In the genomic region with DNA sequence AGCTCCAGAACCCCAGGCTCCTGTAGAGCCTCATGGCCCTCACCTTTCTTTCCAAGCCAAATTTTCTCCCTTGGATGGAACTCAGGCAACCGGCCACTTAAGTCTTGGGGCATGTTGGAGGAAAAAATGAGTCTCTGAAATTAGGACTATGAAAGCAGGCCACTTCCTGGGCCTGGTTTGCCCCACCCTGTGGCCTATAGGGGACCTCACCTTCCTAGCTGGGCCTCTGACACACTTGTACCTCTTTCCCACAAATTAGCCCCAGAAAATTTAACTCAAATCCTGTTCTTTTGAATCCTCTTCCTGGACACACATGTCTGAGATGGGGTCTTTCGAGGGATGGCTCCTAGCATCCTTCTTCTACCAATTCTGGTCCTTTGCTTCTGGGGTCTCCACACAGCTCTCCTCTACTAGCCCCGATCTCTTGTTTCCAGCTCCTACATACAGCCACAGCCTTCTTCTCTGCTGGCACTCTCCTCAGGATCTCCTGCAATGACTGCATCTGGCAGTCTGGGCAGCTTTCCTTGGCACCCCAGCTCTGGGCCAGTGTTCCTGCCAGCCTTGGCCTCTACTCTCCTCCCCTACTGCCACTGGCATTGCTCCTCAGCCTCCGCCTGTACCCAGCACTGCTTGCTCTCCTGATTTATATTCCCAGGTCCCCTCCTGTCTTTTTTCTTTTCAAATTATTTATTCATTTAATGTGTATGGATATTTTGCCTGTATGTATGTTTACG, we compare ENCODE assay signal across 12 mouse cellular contexts. TPM values are rescaled to one million over a fixed set of nuclear protein-coding genes. Genes with fewer than 3 reads are reported as not detected.
A peak's percentile ranks its signal among the peaks of the same experiment; 100 is the strongest.
DNase-seq lines count a peak whose midpoint lies in the region; ATAC-seq lines count a peak whose summit lies in the region.
"Had no signal": no experiment of that assay in that cellular context is flagged by ENCODE, and none has a peak within 500 bp of the region (broad histone marks: within the 10 kb centered on the region; RNA-seq: fewer than 3 reads in every experiment).

No protein-coding gene starts in this region.

- H3K4me3 ChIP-seq in kidney, embryonic 15.5 days (replicated peaks) = no peak overlapping the region
- H3K4me3 ChIP-seq in embryonic facial prominence, embryonic 13.5 days = no peak overlapping the region
- no peak overlapping the region for H3K4me3 ChIP-seq in heart, embryonic 16.5 days (ENCODE audit: low read length)

- no peaks in the 10 kb centered on the region for H3K27me3 ChIP-seq in kidney, embryonic 15.5 days
- H3K27me3 ChIP-seq in embryonic facial prominence, embryonic 13.5 days = no peaks in the 10 kb centered on the region
- no peaks in the 10 kb centered on the region for H3K27me3 ChIP-seq in heart, embryonic 16.5 days (ENCODE audit: control insufficient read depth, insufficient read depth, low read length)

- DNase-seq in kidney, postnatal 14 days = no peak
- DNase-seq in adrenal gland, postnatal 25 days = peak; percentile 63
- DNase-seq in thymus, postnatal 4 days = no peak
- DNase-seq in right cerebral cortex, postnatal 14 days = no peak
- DNase-seq: kidney, postnatal 25 days; thymus, postnatal 14 days had no signal

- 88% methylated on average over 5 of the region's 5 CpGs for WGBS in kidney, embryonic 15.5 days
- whole genome bisulfite sequencing in embryonic facial prominence, embryonic 13.5 days = 94% methylated on average over 5 of the region's 5 CpGs
- WGBS in heart, embryonic 16.5 days = 86% methylated on average over 5 of the region's 5 CpGs

- no peak overlapping the region for H3K4me2 ChIP-seq in kidney, embryonic 15.5 days
- no peak overlapping the region for H3K4me2 ChIP-seq in embryonic facial prominence, embryonic 13.5 days
- no peak overlapping the region for H3K4me2 ChIP-seq in heart, embryonic 16.5 days (ENCODE audit: low read depth, low read length)
- H3K4me2 ChIP-seq: liver, embryonic 11.5 days had no signal

- no peaks in the 10 kb centered on the region for H3K9me3 ChIP-seq in kidney, embryonic 15.5 days (replicated peaks)
- H3K9me3 ChIP-seq in embryonic facial prominence, embryonic 13.5 days = no peaks in the 10 kb centered on the region
- H3K9me3 ChIP-seq in heart, embryonic 16.5 days (replicated peaks; ENCODE audit: control insufficient read depth, low read length) = no peaks in the 10 kb centered on the region
- H3K9me3 ChIP-seq: G1E had no signal

- peaks cover 38% of the 10 kb centered on the region for H3K4me1 ChIP-seq in kidney, embryonic 15.5 days
- H3K4me1 ChIP-seq in embryonic facial prominence, embryonic 13.5 days = peaks cover 44% of the 10 kb centered on the region
- H3K4me1 ChIP-seq in heart, embryonic 16.5 days (ENCODE audit: control insufficient read depth, insufficient read depth, low read length) = peaks cover 83% of the 10 kb centered on the region

- no peak overlapping the region for H3K9ac ChIP-seq in kidney, embryonic 15.5 days
- no peak overlapping the region for H3K9ac ChIP-seq in embryonic facial prominence, embryonic 13.5 days
- H3K9ac ChIP-seq in heart, embryonic 16.5 days (ENCODE audit: low read length) = peak overlapping the region; percentile 62

- ATAC-seq in kidney, embryonic 15.5 days (replicated peaks; ENCODE audit: low FRiP score) = no peak
- ATAC-seq in embryonic facial prominence, embryonic 13.5 days (ENCODE audit: insufficient number of reproducible peaks, insufficient read depth, low FRiP score, low TSS enrichment, low read depth) = no peak
- no peak for ATAC-seq in heart, embryonic 16.5 days (replicated peaks; ENCODE audit: extremely low read depth, insufficient read depth, low FRiP score)
- no peak for ATAC-seq in inflammation-experienced regulatory T-cells, adult 6 months

- peak overlapping the region; percentile 54; the same call in 1 of the 2 replicates for H3K27ac ChIP-seq in kidney, embryonic 15.5 days
- H3K27ac ChIP-seq in embryonic facial prominence, embryonic 13.5 days = peak overlapping the region; percentile 36
- peak overlapping the region; percentile 94 for H3K27ac ChIP-seq in heart, embryonic 16.5 days (ENCODE audit: low read length)

- H3K36me3 ChIP-seq in kidney, embryonic 15.5 days = peaks cover 25% of the 10 kb centered on the region
- H3K36me3 ChIP-seq in embryonic facial prominence, embryonic 13.5 days = peaks cover 22% of the 10 kb centered on the region
- H3K36me3 ChIP-seq in heart, embryonic 16.5 days (ENCODE audit: control insufficient read depth, insufficient read depth) = peaks cover 16% of the 10 kb centered on the region; the same call in 1 of the 2 replicates

RNA-seq across cellular contexts. Expression of a gene that starts 6.5 kb away (rescaled TPM):
- polyA plus RNA-seq in kidney, embryonic 15.5 days (2015; fragmentation: Nextera tagmentation; extraction: Ambion mirVana) = 32.8 and 41.3 TPM in 2 replicates
- total RNA-seq in adrenal gland, postnatal 25 days (2021) = 35.5 and 45.9 TPM in 2 replicates
- polyA plus RNA-seq in embryonic facial prominence, embryonic 13.5 days (2015; fragmentation: Nextera tagmentation; extraction: Ambion mirVana) = 41.2 and 41.5 TPM in 2 replicates
- 64.0 and 72.7 TPM in 2 replicates for polyA plus RNA-seq in heart, embryonic 16.5 days (2015; fragmentation: Nextera tagmentation; extraction: Ambion mirVana)
- 1 to 10 TPM in 2 of 3 experiments, under 1 TPM in 1; 0.74 to 1.8 (median 1.5) TPM for polyA plus RNA-seq in inflammation-experienced regulatory T-cells, adult 6 months (2017; shearing (Covaris generic))

RNA-seq across cellular contexts. Expression of a gene that starts 20.1 kb away (rescaled TPM):
- 12.5 and 14.4 TPM in 2 replicates for polyA plus RNA-seq in kidney, embryonic 15.5 days (2015; fragmentation: Nextera tagmentation; extraction: Ambion mirVana)
- 8.8 and 9.1 TPM in 2 replicates for total RNA-seq in adrenal gland, postnatal 25 days (2021)
- 10.9 and 12.2 TPM in 2 replicates for polyA plus RNA-seq in embryonic facial prominence, embryonic 13.5 days (2015; fragmentation: Nextera tagmentation; extraction: Ambion mirVana)
- 6.5 and 7.5 TPM in 2 replicates for polyA plus RNA-seq in heart, embryonic 16.5 days (2015; fragmentation: Nextera tagmentation; extraction: Ambion mirVana)
- not detected for polyA plus RNA-seq in inflammation-experienced regulatory T-cells, adult 6 months (2017; shearing (Covaris generic))

RNA-seq across cellular contexts. Expression of a gene that starts 49.6 kb away (rescaled TPM):
- 0.42 and 0.48 TPM in 2 replicates for polyA plus RNA-seq in kidney, embryonic 15.5 days (2015; fragmentation: Nextera tagmentation; extraction: Ambion mirVana)
- total RNA-seq in adrenal gland, postnatal 25 days (2021) = not detected in 2 replicates
- 0.54 and 0.62 TPM in 2 replicates for polyA plus RNA-seq in embryonic facial prominence, embryonic 13.5 days (2015; fragmentation: Nextera tagmentation; extraction: Ambion mirVana)
- polyA plus RNA-seq in heart, embryonic 16.5 days (2015; fragmentation: Nextera tagmentation; extraction: Ambion mirVana) = 0.19 TPM in 1 of 2 replicates, not detected in the other
- polyA plus RNA-seq in inflammation-experienced regulatory T-cells, adult 6 months (2017; shearing (Covaris generic)) = not detected
- total RNA-seq: G1E had no signal
- polyA plus RNA-seq: G1E had no signal

Comparison
In these comparisons a context has a peak if more than half of its experiments do, and no peak if none do; other contexts are left out.
1. H3K27ac ChIP-seq: peak in every context shown above with its lines; median percentile 94 in heart, embryonic 16.5 days; 54 in kidney, embryonic 15.5 days; 36 in embryonic facial prominence, embryonic 13.5 days.
2. RNA of a gene that starts 6.5 kb away (polyA plus RNA-seq): 64.0 to 72.7 TPM in heart, embryonic 16.5 days, 32.8 to 41.3 TPM in kidney, embryonic 15.5 days and 41.2 to 41.5 TPM in embryonic facial prominence, embryonic 13.5 days; 0.74 to 1.8 TPM in inflammation-experienced regulatory T-cells, adult 6 months; every median in the first group is over 10 times any median in the second.